Mouse (Mus musculus) liver, embryonic 13.5 days (tissue): Measurements from ENCODE around the gene Cd81. TPM values are rescaled to one million over a fixed set of nuclear protein-coding genes. Genes with fewer than 3 reads are reported as not detected.

Experiments
- ATAC-seq: fragments of 200-750 bp; cut with Nextera tagmentation; 2 replicates; pipeline ENCODE4 v1.8.0; 2017; ENCODE audit warnings: low read depth, mild to moderate bottlenecking, moderate number of reproducible peaks, moderate library complexity
- DNase-seq: peaks from one replicate; pipeline ENCODE4 v3.0.0; 2022
- H3K27ac ChIP-seq: fragments of 300-500 bp; sonication (generic); 2 replicates; pipeline ENCODE4 v1.5.1; 2015; ENCODE audit warnings: moderate library complexity, mild to moderate bottlenecking, inconsistent platforms
- H3K27me3 ChIP-seq: fragments of 300-500 bp; sonication (generic); 2 replicates; pipeline ENCODE4 v1.6.1; 2015; ENCODE audit warnings: mild to moderate bottlenecking, inconsistent platforms
- H3K36me3 ChIP-seq: fragments of 300-500 bp; sonication (generic); 2 replicates; pipeline ENCODE4 v1.6.1; 2015; ENCODE audit warnings: mild to moderate bottlenecking, inconsistent platforms
- H3K4me1 ChIP-seq: fragments of 300-500 bp; sonication (generic); replicated peaks from 2 replicates; pipeline ENCODE4 v1.6.1; 2015; ENCODE audit warnings: inconsistent platforms
- H3K4me2 ChIP-seq: fragments of 300-500 bp; sonication (generic); 2 replicates; pipeline ENCODE4 v1.6.1; 2015; ENCODE audit warnings: inconsistent platforms, mild to moderate bottlenecking, moderate library complexity
- H3K4me3 ChIP-seq: fragments of 300-500 bp; sonication (generic); replicated peaks from 2 replicates; pipeline ENCODE4 v1.5.1; 2015; ENCODE audit warnings: mild to moderate bottlenecking, inconsistent platforms
- H3K9ac ChIP-seq: fragments of 300-500 bp; sonication (generic); 2 replicates; pipeline ENCODE4 v1.6.1; 2015; ENCODE audit warnings: mild to moderate bottlenecking, inconsistent platforms
- H3K9me3 ChIP-seq: fragments of 300-500 bp; sonication (generic); replicated peaks from 2 replicates; pipeline ENCODE4 v1.6.1; 2016; ENCODE audit warnings: inconsistent platforms
- WGBS: fragments of 180-500 bp; shearing (Covaris S2); methylation state at CpG from one replicate; pipeline ENCODE4 v1.1.7; 2015; ENCODE audit not compliant: insufficient replicate concordance; 5-methylcytosine and 5-hydroxymethylcytosine counted together
- polyA plus RNA-seq: library from polyadenylated mRNA; unstranded; fragments of >200 nt; fragmentation: Nextera tagmentation; extraction: Ambion mirVana; gene quantifications from 2 replicates; pipeline ENCODE4 v1.2.1, GENCODE M21; 2015

Cd81 gene
- polyA plus RNA-seq, 1 experiment from 2014 or later, result 130 TPM

DNA sequence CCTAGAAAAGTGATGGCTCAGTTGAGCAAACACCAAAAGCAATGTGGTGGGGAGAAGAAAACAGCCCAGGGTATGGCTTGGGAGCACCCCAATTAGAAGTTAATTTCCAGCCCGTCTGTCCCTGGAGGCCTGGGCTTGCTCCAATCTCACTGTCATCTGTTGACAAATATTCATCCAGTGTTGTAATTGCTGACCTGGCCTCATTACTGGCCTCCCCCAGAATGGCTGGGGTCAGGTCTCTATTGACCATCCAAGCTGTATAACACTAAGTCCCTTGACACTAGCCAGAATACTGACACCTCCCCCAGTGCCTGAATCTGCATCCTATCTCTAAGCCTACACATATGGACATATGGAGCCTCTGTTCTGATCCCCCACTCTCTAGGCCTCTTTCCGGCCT, 24.8 kb downstream of the Cd81 start:
- no peak overlapping the region for H3K4me2 ChIP-seq
- 71% methylated on average over 2 of the region's 2 CpGs for WGBS

DNA sequence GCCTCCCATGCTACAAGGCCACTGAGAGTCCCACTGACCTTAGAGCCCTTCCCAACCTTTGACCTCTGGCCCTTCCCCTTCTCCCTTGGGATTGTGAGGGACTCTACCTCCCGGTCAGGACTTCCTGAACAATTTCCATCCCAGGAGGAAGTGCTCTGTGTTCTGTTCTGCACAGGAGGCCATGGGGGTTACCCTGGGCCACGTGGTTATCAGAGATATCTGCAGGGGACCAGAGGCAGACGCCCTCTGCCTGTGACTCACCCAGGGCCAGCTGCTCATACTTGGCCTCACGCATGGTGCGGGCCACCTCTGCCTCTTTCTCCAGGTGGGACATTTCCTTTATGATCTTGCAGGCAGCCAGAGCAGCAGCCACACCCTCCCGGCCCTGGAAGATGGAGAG, 29.5 kb downstream of the Cd81 start:
- no peaks in the 10 kb centered on the region for H3K27me3 ChIP-seq
- 24% methylated on average over 6 of the region's 6 CpGs for WGBS
- no peaks in the 10 kb centered on the region for H3K9me3 ChIP-seq
- no peaks in the 10 kb centered on the region for H3K36me3 ChIP-seq
- no peak overlapping the region for H3K9ac ChIP-seq
- no peak overlapping the region for H3K4me2 ChIP-seq
- no peak for DNase-seq
- peaks cover 9% of the 10 kb centered on the region for H3K4me1 ChIP-seq
- no peak overlapping the region for H3K27ac ChIP-seq
- ATAC-seq, result peak; percentile 53; the same call in 1 of the 2 replicates
- H3K4me3 ChIP-seq, result no peak overlapping the region

More for the DNA sequence above, 24.8 kb downstream of the Cd81 start:
- Histone ChIP-seq H3K27me3 (no peaks in the 10 kb centered on the region), H3K9ac (no peak overlapping the region), H3K9me3 (no peaks in the 10 kb centered on the region), H3K4me1 (peaks cover 16% of the 10 kb centered on the region), H3K4me3 (no peak overlapping the region), H3K27ac (no peak overlapping the region), H3K36me3 (no peaks in the 10 kb centered on the region)
- no peak for DNase-seq
- ATAC-seq, result no peak

DNA sequence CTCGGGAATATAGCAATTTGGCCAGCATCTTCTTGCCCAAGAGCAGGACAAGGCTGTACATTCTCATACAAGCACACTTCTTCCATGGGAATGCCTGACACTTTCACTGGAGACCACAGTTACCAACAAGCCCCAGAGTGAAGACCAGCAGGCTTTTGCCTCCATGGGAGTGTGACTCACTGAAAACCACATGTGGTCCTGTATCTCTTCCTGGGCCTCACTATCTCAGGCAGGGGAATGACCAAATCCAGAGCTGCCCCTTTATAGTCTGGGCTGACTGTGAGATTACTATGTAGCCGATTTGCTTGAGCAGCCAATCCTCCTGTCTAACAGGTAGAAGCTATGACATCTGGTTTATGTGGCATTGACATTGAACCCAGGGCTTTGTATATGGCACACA, 31.2 kb downstream of the Cd81 start:
- ATAC-seq, result no peak
- H3K4me1 ChIP-seq, result peaks cover 9% of the 10 kb centered on the region
- no peaks in the 10 kb centered on the region for H3K36me3 ChIP-seq
- H3K27me3 ChIP-seq, result no peaks in the 10 kb centered on the region
- H3K9me3 ChIP-seq, result no peaks in the 10 kb centered on the region
- no peak for DNase-seq
- H3K9ac ChIP-seq, result no peak overlapping the region
- no peak overlapping the region for H3K27ac ChIP-seq
- H3K4me3 ChIP-seq, result no peak overlapping the region
- H3K4me2 ChIP-seq, result no peak overlapping the region
- WGBS, result 47% methylated on average over 2 of the region's 2 CpGs

GRCm38 (mm10) chr7:143086366-143086765, 33.8 kb downstream of the Cd81 start:
- Histone ChIP-seq H3K9ac (no peak overlapping the region), H3K4me3 (no peak overlapping the region), H3K4me1 (peaks cover 9% of the 10 kb centered on the region), H3K36me3 (no peaks in the 10 kb centered on the region), H3K27me3 (0 out of 2 replicates have a peak, but pooled peaks cover 8% of the 10 kb centered on the region), H3K4me2 (no peak overlapping the region), H3K9me3 (no peaks in the 10 kb centered on the region), H3K27ac (no peak overlapping the region)
- 35% methylated on average over 2 of the region's 2 CpGs for WGBS
- DNase-seq (peak; percentile 53), ATAC-seq (no peak)

GRCm38 (mm10) chr7:143087070-143087579, 34.6 kb downstream of the Cd81 start:
- Histone ChIP-seq H3K4me2 (no peak overlapping the region), H3K27ac (no peak overlapping the region; the same call in 1 of the 2 replicates), H3K9me3 (no peaks in the 10 kb centered on the region), H3K4me3 (no peak overlapping the region), H3K4me1 (peaks cover 2% of the 10 kb centered on the region; the same call in 1 of the 2 replicates), H3K9ac (no peak overlapping the region), H3K27me3 (0 out of 2 replicates have a peak, but pooled peaks cover 8% of the 10 kb centered on the region), H3K36me3 (no peaks in the 10 kb centered on the region)
- WGBS, result 52% methylated on average over 4 of the region's 4 CpGs
- ATAC-seq (peak; percentile 47), DNase-seq (no peak)

DNA sequence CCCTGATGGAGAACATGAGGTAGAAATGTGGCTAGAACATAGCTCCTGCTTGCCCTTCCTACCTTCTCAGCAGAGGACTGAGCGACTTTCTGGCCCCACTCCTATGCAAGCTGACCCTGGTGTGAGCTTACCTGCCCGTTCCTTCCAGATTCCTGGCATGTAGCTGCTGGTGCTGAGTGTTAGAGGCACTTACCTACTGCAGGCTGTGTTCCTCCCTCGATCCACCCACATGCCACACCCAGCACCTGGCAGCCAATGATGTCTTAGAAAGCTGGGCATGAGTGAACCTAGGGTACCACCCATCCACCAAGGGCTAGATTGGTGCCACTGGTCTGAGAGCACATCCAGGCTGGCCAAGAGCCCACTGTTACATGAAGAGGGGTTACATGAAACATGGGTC, 41.3 kb downstream of the Cd81 start:
- H3K4me3 ChIP-seq, result no peak overlapping the region
- no peak for DNase-seq
- no peak for ATAC-seq
- H3K27me3 ChIP-seq, result 0 out of 2 replicates have a peak, but pooled peaks cover 20% of the 10 kb centered on the region
- no peak overlapping the region for H3K4me2 ChIP-seq
- no peaks in the 10 kb centered on the region for H3K9me3 ChIP-seq
- no peaks in the 10 kb centered on the region for H3K4me1 ChIP-seq
- no peak overlapping the region for H3K9ac ChIP-seq
- 53% methylated on average over 3 of the region's 3 CpGs for WGBS
- no peaks in the 10 kb centered on the region for H3K36me3 ChIP-seq
- H3K27ac ChIP-seq, result no peak overlapping the region

DNA sequence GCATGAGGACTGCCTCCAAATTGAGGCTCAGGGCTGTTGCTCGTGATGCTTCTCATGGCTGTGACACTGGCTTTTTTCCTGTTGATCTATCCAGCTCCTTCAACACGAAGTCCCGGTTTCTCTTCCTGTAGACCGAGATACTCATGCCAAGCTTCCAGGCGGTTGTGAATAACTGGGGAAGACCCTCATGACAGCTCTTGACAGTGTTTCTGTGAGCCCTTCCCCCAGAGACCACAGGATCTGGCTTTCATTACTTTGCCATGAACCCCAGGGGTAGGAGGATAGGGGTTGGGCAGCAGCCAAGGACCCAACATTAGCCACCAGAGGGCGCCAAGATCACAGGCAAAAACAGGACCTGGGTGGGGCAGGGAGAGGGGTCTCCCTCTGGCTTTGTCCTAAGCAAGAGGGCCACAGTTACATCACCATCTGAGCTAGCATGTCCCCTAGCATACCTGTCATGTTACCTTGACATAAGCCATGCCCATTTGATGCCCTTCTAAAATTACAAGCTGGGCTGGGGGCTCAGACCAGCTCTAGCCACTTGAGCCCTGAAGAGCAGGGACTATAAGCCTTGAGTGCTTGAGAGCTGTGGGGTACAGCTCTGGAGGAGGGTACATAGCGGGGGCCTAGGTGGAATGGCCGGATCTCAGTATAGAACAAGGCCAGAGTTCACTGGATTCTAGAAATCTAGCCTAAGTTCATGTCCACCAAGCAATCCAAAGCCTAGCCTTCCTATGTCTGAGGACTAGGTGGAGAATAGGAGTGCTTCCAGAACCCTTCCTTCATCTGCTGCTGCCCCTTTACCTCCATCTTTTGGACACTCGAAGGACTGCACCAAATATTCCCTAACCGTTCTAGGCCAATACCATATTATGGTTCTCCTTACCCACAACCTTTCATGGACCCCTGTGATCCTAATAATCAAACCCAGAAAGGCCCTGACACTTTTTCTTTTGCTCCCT, 42.3 kb downstream of the Cd81 start, which contains the start of gene Trpm5:
Gene Trpm5, minus strand, starts transcription at position 51 of the 962 bp plus-strand sequence.
- Histone ChIP-seq H3K9ac (no peak within 1 kb of the TSS), H3K9me3 (no peaks in the 10 kb centered on the region), H3K4me3 (no peak within 1 kb of the TSS), H3K4me2 (no peak within 1 kb of the TSS), H3K4me1 (no peaks in the 10 kb centered on the region), H3K27ac (no peak within 1 kb of the TSS), H3K36me3 (no peaks in the 10 kb centered on the region), H3K27me3 (peaks cover 22% of the 10 kb centered on the region)
- 34% methylated on average over 10 of the region's 10 CpGs for WGBS
- DNase-seq, result no peak
- no peak for ATAC-seq

DNA sequence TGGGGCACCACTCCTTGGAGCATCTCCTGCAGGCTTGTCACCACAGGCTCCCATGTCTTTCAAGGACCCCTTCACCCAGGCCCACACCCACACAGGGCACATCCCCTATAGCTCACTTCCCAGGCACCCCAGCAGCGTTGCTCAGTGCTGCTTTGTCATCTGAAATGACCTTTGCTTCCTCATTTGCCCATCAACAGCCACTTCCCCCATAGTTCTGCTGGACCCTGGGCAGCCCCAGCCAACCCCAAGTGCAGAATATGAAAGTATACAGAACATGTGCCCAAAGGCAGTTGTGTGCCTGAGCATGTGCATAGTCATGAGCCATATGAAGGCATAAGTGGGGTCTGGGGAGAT, 43.0 kb downstream of the Cd81 start:
- H3K4me1 ChIP-seq, result no peaks in the 10 kb centered on the region
- no peak overlapping the region for H3K4me2 ChIP-seq
- no peaks in the 10 kb centered on the region for H3K9me3 ChIP-seq
- ATAC-seq (no peak), DNase-seq (no peak)
- H3K36me3 ChIP-seq, result no peaks in the 10 kb centered on the region
- 7% methylated on average over 1 of the region's 1 CpGs for WGBS
- H3K9ac ChIP-seq, result no peak overlapping the region
- peaks cover 26% of the 10 kb centered on the region for H3K27me3 ChIP-seq
- H3K4me3 ChIP-seq, result no peak overlapping the region
- H3K27ac ChIP-seq, result no peak overlapping the region

DNA sequence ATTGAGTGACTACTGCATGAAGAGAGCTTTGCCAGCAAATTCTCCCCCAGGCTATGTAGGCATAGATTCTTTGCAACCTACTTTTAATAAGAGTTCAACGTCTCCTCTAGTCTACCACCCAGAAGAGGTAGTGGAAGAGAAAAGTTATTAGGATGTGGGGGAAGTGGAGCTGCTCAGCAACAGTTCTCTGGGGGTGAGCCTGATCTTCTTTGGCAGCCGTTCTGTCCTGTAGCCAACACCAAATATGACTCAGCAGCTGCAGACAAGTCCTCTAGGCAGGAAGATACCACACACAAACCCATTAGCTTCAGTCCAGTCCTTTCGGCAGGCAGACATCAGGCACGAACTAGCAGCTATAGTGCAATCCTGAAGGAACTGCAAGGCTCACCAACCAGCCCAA, 48.2 kb downstream of the Cd81 start:
- Histone ChIP-seq H3K27me3 (peaks cover 55% of the 10 kb centered on the region), H3K9me3 (no peaks in the 10 kb centered on the region), H3K9ac (no peak overlapping the region), H3K4me2 (no peak overlapping the region), H3K36me3 (no peaks in the 10 kb centered on the region), H3K4me1 (no peaks in the 10 kb centered on the region), H3K27ac (no peak overlapping the region), H3K4me3 (no peak overlapping the region)
- 45% methylated on average over 4 of the region's 4 CpGs for WGBS
- no peak for DNase-seq
- ATAC-seq, result no peak

- no peak overlapping the region for H3K9ac ChIP-seq
- ATAC-seq (no peak), DNase-seq (no peak)
- WGBS, result 48% methylated on average over 11 of the region's 11 CpGs
- H3K27ac ChIP-seq, result no peak overlapping the region
- no peaks in the 10 kb centered on the region for H3K9me3 ChIP-seq
- no peak overlapping the region for H3K4me2 ChIP-seq
- H3K4me3 ChIP-seq, result no peak overlapping the region
- peaks cover 83% of the 10 kb centered on the region for H3K27me3 ChIP-seq
- H3K4me1 ChIP-seq, result peaks cover 10% of the 10 kb centered on the region
- H3K36me3 ChIP-seq, result no peaks in the 10 kb centered on the region
Measured at GRCm38 (mm10) chr7:143105258-143105897, 52.8 kb downstream of the Cd81 start.

DNA sequence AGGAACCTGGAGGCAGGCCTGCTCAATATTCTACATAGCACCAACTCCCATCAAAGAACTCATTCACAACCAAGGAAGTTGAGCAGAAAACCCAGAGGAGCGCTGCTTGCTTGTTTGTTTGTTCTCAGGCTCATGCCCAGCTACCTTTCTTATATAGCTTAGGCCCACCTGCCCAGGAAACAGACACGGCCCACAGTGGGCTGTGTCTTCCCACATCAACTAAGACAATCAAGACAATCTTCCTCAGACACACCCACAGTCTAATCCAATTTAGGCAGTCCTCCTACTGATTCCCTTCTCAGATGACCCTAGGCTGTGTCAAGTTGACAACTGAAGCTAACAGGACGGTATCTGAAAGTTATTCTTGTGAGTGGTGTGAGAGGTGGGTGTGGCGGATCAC, 53.5 kb downstream of the Cd81 start, which contains the start of gene Kcnq1:
Gene Kcnq1, plus strand, starts transcription at position 301 of the 400 bp plus-strand sequence.
- no peak for ATAC-seq
- Histone ChIP-seq H3K9ac (no peak within 1 kb of the TSS), H3K4me3 (peak within 1 kb of the TSS; percentile 40), H3K27ac (no peak within 1 kb of the TSS), H3K36me3 (no peaks in the 10 kb centered on the region), H3K4me2 (peak within 1 kb of the TSS; percentile 57), H3K4me1 (peaks cover 10% of the 10 kb centered on the region), H3K27me3 (peaks cover 81% of the 10 kb centered on the region), H3K9me3 (no peaks in the 10 kb centered on the region)
- 45% methylated on average over 4 of the region's 4 CpGs for WGBS
- DNase-seq, result no peak
